ENCODE assay signal across 8 mouse cellular contexts in genomic region chr6:100608429-100608828, GRCm38 (mm10).
DNase-seq lines count a peak whose midpoint lies in the region; ATAC-seq lines count a peak whose summit lies in the region.
"Had no signal": no experiment of that assay in that cellular context is flagged by ENCODE, and none has a peak within 500 bp of the region (broad histone marks: within the 10 kb centered on the region; RNA-seq: fewer than 3 reads in every experiment).

No protein-coding gene starts in this region.

- no peak overlapping the region for H3K4me2 ChIP-seq in heart, embryonic 11.5 days
- H3K4me2 ChIP-seq: embryonic facial prominence, embryonic 12.5 days had no signal

- peak; percentile 82 for ATAC-seq in megakaryocyte progenitor cell, adult 5-6 weeks (replicated peaks; ENCODE audit: poor library complexity)
- no peak for ATAC-seq in heart, embryonic 11.5 days (replicated peaks; ENCODE audit: insufficient number of reproducible peaks, low FRiP score, low TSS enrichment)

- WGBS in heart, embryonic 11.5 days (ENCODE audit: insufficient replicate concordance): 86% methylated on average over 3 of the region's 3 CpGs

- DNase-seq in layer of hippocampus, adult 9-11 months: peak; percentile 7
- DNase-seq in layer of hippocampus, postnatal 10 days (ENCODE audit: low spot score in 2 of 2): no peak
- peak; percentile 81 for DNase-seq in ES-CJ7 (ENCODE audit: low read depth, low spot score)
- peak; percentile 34 for DNase-seq in brain, adult 2 months (ENCODE audit: low read depth, low spot score)
- no peak for DNase-seq in adrenal gland, adult 18-20 months (ENCODE audit: low spot score in 2 of 2)

- no peak overlapping the region for H3K27ac ChIP-seq in heart, embryonic 11.5 days (ENCODE audit: low read depth, low read length)
- H3K27ac ChIP-seq: embryonic facial prominence, embryonic 12.5 days had no signal

- H3K9me3 ChIP-seq in heart, embryonic 11.5 days (replicated peaks; ENCODE audit: control insufficient read depth, low read length): no peaks in the 10 kb centered on the region
- H3K9me3 ChIP-seq: embryonic facial prominence, embryonic 12.5 days had no signal

- no peak overlapping the region for H3K9ac ChIP-seq in heart, embryonic 11.5 days (ENCODE audit: low read depth, low read length)
- H3K9ac ChIP-seq: embryonic facial prominence, embryonic 12.5 days had no signal

- H3K4me1 ChIP-seq in heart, embryonic 11.5 days (ENCODE audit: control insufficient read depth, insufficient read depth, low read length): no peaks in the 10 kb centered on the region
- H3K4me1 ChIP-seq: embryonic facial prominence, embryonic 12.5 days had no signal

- no peaks in the 10 kb centered on the region for H3K36me3 ChIP-seq in heart, embryonic 11.5 days (ENCODE audit: control insufficient read depth, insufficient read depth, low read length)
- H3K36me3 ChIP-seq: embryonic facial prominence, embryonic 12.5 days had no signal

- no peaks in the 10 kb centered on the region for H3K27me3 ChIP-seq in heart, embryonic 11.5 days (ENCODE audit: control insufficient read depth, insufficient read depth, low read length)
- H3K27me3 ChIP-seq: embryonic facial prominence, embryonic 12.5 days had no signal

- H3K4me3 ChIP-seq in heart, embryonic 11.5 days (ENCODE audit: low read depth, low read length): no peak overlapping the region
- H3K4me3 ChIP-seq: embryonic facial prominence, embryonic 12.5 days had no signal

Comparison
In these comparisons a context has a peak if more than half of its experiments do, and no peak if none do; other contexts are left out.
1. DNase-seq: peak in layer of hippocampus, adult 9-11 months (single experiment), ES-CJ7 (single experiment) and brain, adult 2 months (single experiment); none in layer of hippocampus, postnatal 10 days (0 of 2) and adrenal gland, adult 18-20 months (0 of 2).